Mouse (Mus musculus) heart, adult 2 months (tissue): ENCODE data around the gene Tacr1. TPM values are rescaled to one million over a fixed set of nuclear protein-coding genes. Genes with fewer than 3 reads are reported as not detected.
"Not testable (repeated sequence)": the region's sequence is repeated elsewhere in the genome, so short reads cannot be mapped to it uniquely, and the experiment has no call there.

ENCODE experiments used
- DNase-seq, 2 experiments: peaks; one replicate each; pipeline ENCODE4 v3.0.0; 2021
- H3K27ac ChIP-seq: fragments of 200-600 bp; 2 replicates; pipeline ENCODE4 v1.8.1; 2022
- H3K27me3 ChIP-seq: fragments of 200-500 bp; 2 replicates; pipeline ENCODE4 v1.6.1; 2012; ENCODE audit warnings: mild to moderate bottlenecking, low read length, inconsistent platforms, mixed read lengths; ENCODE audit not compliant: control insufficient read depth, insufficient read depth
- H3K36me3 ChIP-seq: fragments of 200-500 bp; 2 replicates; pipeline ENCODE4 v1.6.1; 2012; ENCODE audit warnings: low read length, inconsistent platforms; ENCODE audit not compliant: control insufficient read depth, insufficient read depth
- H3K4me1 ChIP-seq: fragments of 200-500 bp; 2 replicates; pipeline ENCODE4 v1.6.1; 2011; ENCODE audit warnings: low read length; ENCODE audit not compliant: control insufficient read depth, insufficient read depth
- H3K4me3 ChIP-seq: fragments of 200-600 bp; 2 replicates; pipeline ENCODE4 v1.8.1; 2022
- H3K79me2 ChIP-seq: fragments of 200-500 bp; replicated peaks from 2 replicates; pipeline ENCODE4 v1.6.1; 2012; ENCODE audit warnings: mild to moderate bottlenecking, inconsistent platforms, low read length, moderate library complexity, mixed read lengths; ENCODE audit not compliant: control insufficient read depth, insufficient read depth
- H3K9ac ChIP-seq: fragments of 200-500 bp; 2 replicates; pipeline ENCODE4 v1.6.1; 2012; ENCODE audit warnings: low read depth, mild to moderate bottlenecking, control low read depth, inconsistent platforms, low read length, mixed read lengths
- CTCF ChIP-seq: fragments of 200-600 bp; IDR thresholded peaks from 2 replicates; pipeline ENCODE4 v1.8.1; 2022; ENCODE audit warnings: antibody characterized with exemption, mild to moderate bottlenecking, moderate library complexity
- EP300 ChIP-seq: fragments of 200-500 bp; IDR thresholded peaks from 2 replicates; pipeline ENCODE4 v1.6.1; 2011; ENCODE audit warnings: low read depth, low read length, control low read depth; ENCODE audit not compliant: insufficient read depth
- POLR2A ChIP-seq: fragments of 200-500 bp; IDR thresholded peaks from 2 replicates; pipeline ENCODE4 v1.6.1; 2011; ENCODE audit warnings: mild to moderate bottlenecking, low read depth, low read length, control low read depth; ENCODE audit not compliant: insufficient read depth
- WGBS: fragments of 180-500 bp; shearing (Covaris S2); methylation state at CpG from one replicate; pipeline ENCODE4 v1.1.7; 2018; 5-methylcytosine and 5-hydroxymethylcytosine counted together
- intact Hi-C: fragments of 180-260 bp; cut with DNase I; formaldehyde crosslinking; loops from one replicate; pipeline ENCODE4 v1.15.1; 2025
- polyA plus RNA-seq: library from polyadenylated mRNA; depleted of rRNA; stranded (reverse); fragments of >200 nt; gene quantifications from 2 replicates; pipeline ENCODE4 v1.2.3, GENCODE M21; 2012
- total RNA-seq, 2 experiments: library from RNA; stranded (reverse); gene quantifications; 2 replicates each; pipeline ENCODE4 v1.2.3; 2021

Gene Tacr1
- total and polyA plus RNA-seq, 3 experiments: 0.14 TPM; not detected in 2

- 57% methylated on average over 6 of the region's 6 CpGs for WGBS
- intact Hi-C loops: no loop called here
- TF ChIP-seq CTCF (peak; percentile 10; the same call in 1 of the 2 replicates), POLR2A (no peak), EP300 (no peak)
- DNase-seq: no peak
- Histone ChIP-seq H3K79me2 (no peaks in the 10 kb centered on the region), H3K4me1 (no peaks in the 10 kb centered on the region), H3K36me3 (no peaks in the 10 kb centered on the region), H3K27ac (no peak overlapping the region), H3K4me3 (no peak overlapping the region), H3K27me3 (no peaks in the 10 kb centered on the region), H3K9ac (no peak overlapping the region)
These were observed 26.8 kb downstream of the Tacr1 start for GRCm38 (mm10) chr6:82428890-82429289.

- 61% methylated on average over 6 of the region's 6 CpGs for WGBS
- no peaks in the 10 kb centered on the region for H3K27me3 ChIP-seq
- intact Hi-C loops: no loop called here
These were observed 27.6 kb downstream of the Tacr1 start for GRCm38 (mm10) chr6:82429766-82430165.

GRCm38 (mm10) chr6:82437174-82437573 is 35.0 kb downstream of the Tacr1 start:
- Histone ChIP-seq H3K27me3 (no peaks in the 10 kb centered on the region), H3K27ac (no peak overlapping the region), H3K4me3 (no peak overlapping the region), H3K36me3 (no peaks in the 10 kb centered on the region), H3K79me2 (no peaks in the 10 kb centered on the region), H3K4me1 (no peaks in the 10 kb centered on the region), H3K9ac (no peak overlapping the region)
- 64% methylated on average over 4 of the region's 4 CpGs for WGBS
- no peak for TF ChIP-seq POLR2A
- no peak for TF ChIP-seq CTCF
- no peak for TF ChIP-seq EP300
- no peak for DNase-seq
- intact Hi-C loops: no loop called here

More at GRCm38 (mm10) chr6:82429766-82430165, 27.6 kb downstream of the Tacr1 start:
- no peak for DNase-seq
- no peaks in the 10 kb centered on the region for H3K36me3 ChIP-seq
- no peak overlapping the region for H3K4me3 ChIP-seq
- TF ChIP-seq EP300 (no peak), CTCF (no peak), POLR2A (no peak)
- no peaks in the 10 kb centered on the region for H3K79me2 ChIP-seq
- H3K27ac ChIP-seq: no peak overlapping the region
- no peaks in the 10 kb centered on the region for H3K4me1 ChIP-seq
- no peak overlapping the region for H3K9ac ChIP-seq

GRCm38 (mm10) chr6:82452206-82453095 is 50.3 kb downstream of the Tacr1 start:
- DNase-seq, H3K27me3 ChIP-seq, H3K36me3 ChIP-seq, H3K27ac ChIP-seq, intact Hi-C loops, H3K4me3 ChIP-seq, H3K79me2 ChIP-seq, H3K9ac ChIP-seq, H3K4me1 ChIP-seq: not testable (repeated sequence)
- 78% methylated on average over 8 of the region's 8 CpGs for WGBS

- intact Hi-C loops: no loop called here
- peaks cover 1% of the 10 kb centered on the region; the same call in 1 of the 2 replicates for H3K27me3 ChIP-seq
- no peaks in the 10 kb centered on the region for H3K4me1 ChIP-seq
- no peak for DNase-seq
- H3K9ac ChIP-seq: no peak overlapping the region
- WGBS: 29% methylated on average over 3 of the region's 3 CpGs
- no peaks in the 10 kb centered on the region for H3K79me2 ChIP-seq
- H3K36me3 ChIP-seq: no peaks in the 10 kb centered on the region
- no peak for TF ChIP-seq CTCF
- TF ChIP-seq POLR2A: no peak
- no peak for TF ChIP-seq EP300
- H3K4me3 ChIP-seq: no peak overlapping the region
- no peak overlapping the region for H3K27ac ChIP-seq
These were observed 53.1 kb downstream of the Tacr1 start for GRCm38 (mm10) chr6:82455245-82455644.

GRCm38 (mm10) chr6:82457163-82457763 is 55.1 kb downstream of the Tacr1 start:
- DNase-seq: no peak
- no peak overlapping the region for H3K4me3 ChIP-seq
- 86% methylated on average over 7 of the region's 7 CpGs for WGBS
- H3K36me3 ChIP-seq: no peaks in the 10 kb centered on the region
- H3K27me3 ChIP-seq: peaks cover 1% of the 10 kb centered on the region; the same call in 1 of the 2 replicates
- H3K27ac ChIP-seq: no peak overlapping the region
- H3K79me2 ChIP-seq: no peaks in the 10 kb centered on the region
- H3K4me1 ChIP-seq: no peaks in the 10 kb centered on the region
- intact Hi-C loops: no loop called here
- TF ChIP-seq CTCF: no peak
- TF ChIP-seq POLR2A: no peak
- TF ChIP-seq EP300: no peak
- no peak overlapping the region for H3K9ac ChIP-seq
